ENCODE assay signal across 11 mouse cellular contexts in the genomic region with DNA sequence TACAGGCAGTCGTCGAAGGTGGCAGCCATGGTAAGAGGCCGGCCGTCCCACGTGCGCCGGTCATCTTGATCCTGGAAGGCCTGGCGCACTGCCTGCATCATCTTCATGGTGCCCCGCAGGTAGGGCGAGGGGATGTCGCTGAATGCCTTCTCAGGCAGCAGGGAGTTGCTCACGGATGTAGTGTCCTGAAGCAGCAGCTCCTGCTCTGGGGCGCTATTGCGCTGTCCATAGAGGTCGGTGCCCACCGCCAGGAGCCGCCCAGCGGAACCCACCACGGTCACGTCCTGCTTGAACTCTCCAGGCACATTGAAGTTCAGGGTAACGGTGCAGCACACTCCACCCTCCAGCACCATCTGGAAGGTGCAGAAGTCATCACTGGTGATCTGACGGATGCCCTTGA. TPM values are rescaled to one million over a fixed set of nuclear protein-coding genes. Genes with fewer than 3 reads are reported as not detected.
DNase-seq lines count a peak whose midpoint lies in the region; ATAC-seq and TF ChIP-seq lines count a peak whose summit lies in the region.
"Had no signal": no experiment of that assay in that cellular context is flagged by ENCODE, and none has a peak within 500 bp of the region (broad histone marks: within the 10 kb centered on the region; RNA-seq: fewer than 3 reads in every experiment).

No protein-coding gene starts in this region.

- no peaks in the 10 kb centered on the region for H3K27me3 ChIP-seq in kidney, embryonic 16.5 days (ENCODE audit: insufficient read depth, low read length)
- no peaks in the 10 kb centered on the region for H3K27me3 ChIP-seq in stomach, postnatal 0 days (ENCODE audit: control insufficient read depth, insufficient read depth, low read length)

- WGBS in kidney, embryonic 16.5 days = 70% methylated on average over 22 of the region's 22 CpGs
- WGBS in stomach, postnatal 0 days = 81% methylated on average over 22 of the region's 22 CpGs

- TF ChIP-seq EP300 in stomach, postnatal 0 days (optimal IDR thresholded peaks at IDR 0.05) = no peak

- no peaks in the 10 kb centered on the region for H3K9me3 ChIP-seq in kidney, embryonic 16.5 days (ENCODE audit: low read length)
- no peaks in the 10 kb centered on the region for H3K9me3 ChIP-seq in stomach, postnatal 0 days (ENCODE audit: control insufficient read depth, low read length)
- H3K9me3 ChIP-seq: liver, embryonic 13.5 days had no signal

- H3K4me3 ChIP-seq in kidney, embryonic 16.5 days (ENCODE audit: low read length) = no peak overlapping the region
- H3K4me3 ChIP-seq in stomach, postnatal 0 days (ENCODE audit: low read depth, low read length) = no peak overlapping the region
- H3K4me3 ChIP-seq: liver, embryonic 13.5 days had no signal

- H3K27ac ChIP-seq in kidney, embryonic 16.5 days (ENCODE audit: low read length) = no peak overlapping the region
- H3K27ac ChIP-seq in stomach, postnatal 0 days (replicated peaks) = no peak overlapping the region
- H3K27ac ChIP-seq: liver, embryonic 13.5 days; macrophage had no signal

- peak overlapping the region; percentile 5; the same call in 1 of the 2 replicates for H3K4me2 ChIP-seq in kidney, embryonic 16.5 days (replicated peaks; ENCODE audit: low read depth, low read length)
- H3K4me2 ChIP-seq in stomach, postnatal 0 days (replicated peaks; ENCODE audit: low read depth) = no peak overlapping the region
- H3K4me2 ChIP-seq: liver, embryonic 13.5 days had no signal

- H3K36me3 ChIP-seq in kidney, embryonic 16.5 days (ENCODE audit: insufficient read depth, low read length) = no peaks in the 10 kb centered on the region
- H3K36me3 ChIP-seq in stomach, postnatal 0 days (ENCODE audit: control insufficient read depth, insufficient read depth, low read length) = no peaks in the 10 kb centered on the region
- H3K36me3 ChIP-seq: liver, embryonic 13.5 days had no signal

- DNase-seq in cerebellum, adult 9-10 months = peak; percentile 55
- DNase-seq in cerebellum, adult 18-20 months = no peak
- DNase-seq in kidney, adult 18-20 months = no peak
- DNase-seq in retina, postnatal 1 day = peak; percentile 39
- no peak for DNase-seq in retina, embryonic 14.5 days (ENCODE audit: low spot score)
- DNase-seq in stomach, postnatal 0 days (ENCODE audit: low spot score) = no peak
- no peak for DNase-seq in frontal cortex, postnatal 14 days (ENCODE audit: low spot score in 2 of 2)
- DNase-seq: liver, embryonic 13.5 days; thymus, adult 18-20 months had no signal

- ATAC-seq in kidney, embryonic 16.5 days (ENCODE audit: low FRiP score, low TSS enrichment) = peak; percentile 44; the same call in 1 of the 2 replicates
- no peak for ATAC-seq in stomach, postnatal 0 days (ENCODE audit: low FRiP score, low TSS enrichment)

- no peak overlapping the region for H3K9ac ChIP-seq in kidney, embryonic 16.5 days (replicated peaks; ENCODE audit: low read length)
- no peak overlapping the region for H3K9ac ChIP-seq in stomach, postnatal 0 days (ENCODE audit: low read length)
- H3K9ac ChIP-seq: liver, embryonic 13.5 days had no signal

- TF ChIP-seq CTCF in stomach, postnatal 0 days (IDR thresholded peaks at IDR 0.05; ENCODE audit: low read depth) = peak; percentile 25; the same call in 1 of the 2 replicates

- H3K4me1 ChIP-seq in kidney, embryonic 16.5 days (ENCODE audit: insufficient read depth, low read length) = no peaks in the 10 kb centered on the region
- no peaks in the 10 kb centered on the region for H3K4me1 ChIP-seq in stomach, postnatal 0 days (replicated peaks; ENCODE audit: control insufficient read depth, insufficient read depth)

RNA-seq across cellular contexts. Expression of gene Tbc1d7, which starts 29.2 kb away (rescaled TPM):
- 57.3 and 58.0 TPM in 2 replicates for polyA plus RNA-seq in kidney, embryonic 16.5 days (2015; fragmentation: Nextera tagmentation; extraction: Ambion mirVana)
- 30.9 and 31.3 TPM in 2 replicates for polyA plus RNA-seq in stomach, postnatal 0 days (2015; fragmentation: Nextera tagmentation; extraction: Ambion mirVana)

Comparison
In these comparisons a context has a peak if more than half of its experiments do, and no peak if none do; other contexts are left out.
1. DNase-seq: peak in cerebellum, adult 9-10 months (single experiment) and retina, postnatal 1 day (single experiment); none in cerebellum, adult 18-20 months (0 of 2), kidney, adult 18-20 months (single experiment), retina, embryonic 14.5 days (single experiment), stomach, postnatal 0 days (single experiment) and frontal cortex, postnatal 14 days (0 of 2).